Mouse (Mus musculus) hindbrain, embryonic 16.5 days (tissue): Measurements from ENCODE around the gene Prr3. TPM values are rescaled to one million over a fixed set of nuclear protein-coding genes. Genes with fewer than 3 reads are reported as not detected.
A peak's percentile ranks its signal among the peaks of the same experiment; 100 is the strongest.
"Not testable (repeated sequence)": the region's sequence is repeated elsewhere in the genome, so short reads cannot be mapped to it uniquely, and the experiment has no call there.

Source experiments
- ATAC-seq: fragments of 200-750 bp; cut with Nextera tagmentation; 2 replicates; pipeline ENCODE4 v1.8.0; 2017; ENCODE audit warnings: moderate TSS enrichment, moderate library complexity
- H3K27ac ChIP-seq: fragments of 300-500 bp; sonication (generic); 2 replicates; pipeline ENCODE4 v1.5.1; 2014; ENCODE audit warnings: low read depth, mild to moderate bottlenecking, control low read depth, low read length, moderate library complexity
- H3K27me3 ChIP-seq: fragments of 300-500 bp; sonication (generic); replicated peaks from 2 replicates; pipeline ENCODE4 v1.6.1; 2014; ENCODE audit warnings: low read length; ENCODE audit not compliant: control insufficient read depth, insufficient read depth
- H3K36me3 ChIP-seq: fragments of 300-500 bp; sonication (generic); 2 replicates; pipeline ENCODE4 v1.6.1; 2014; ENCODE audit warnings: mild to moderate bottlenecking, low read length, moderate library complexity, mixed read lengths; ENCODE audit not compliant: control insufficient read depth, insufficient read depth
- H3K4me1 ChIP-seq: fragments of 300-500 bp; sonication (generic); 2 replicates; pipeline ENCODE4 v1.6.1; 2014; ENCODE audit warnings: low read depth, low read length; ENCODE audit not compliant: control insufficient read depth, insufficient read depth
- H3K4me2 ChIP-seq: fragments of 300-500 bp; sonication (generic); 2 replicates; pipeline ENCODE4 v1.6.1; 2014; ENCODE audit warnings: mild to moderate bottlenecking, low read length, control low read depth, moderate library complexity
- H3K4me3 ChIP-seq: fragments of 300-500 bp; sonication (generic); 2 replicates; pipeline ENCODE4 v1.5.1; 2014; ENCODE audit warnings: mild to moderate bottlenecking, low read length, control low read depth, moderate library complexity
- H3K9ac ChIP-seq: fragments of 300-500 bp; sonication (generic); 2 replicates; pipeline ENCODE4 v1.6.1; 2014; ENCODE audit warnings: low read depth, mild to moderate bottlenecking, control low read depth, low read length, moderate library complexity
- H3K9me3 ChIP-seq: fragments of 300-500 bp; sonication (generic); 2 replicates; pipeline ENCODE4 v1.6.1; 2014; ENCODE audit warnings: mild to moderate bottlenecking, low read length, moderate library complexity; ENCODE audit not compliant: control insufficient read depth
- WGBS: fragments of 180-500 bp; shearing (Covaris S2); extraction: QIAGEN DNeasy Blood & Tissue Kit; methylation state at CpG from one replicate; pipeline ENCODE4 v1.1.7; 2014; 5-methylcytosine and 5-hydroxymethylcytosine counted together
- polyA plus RNA-seq: library from polyadenylated mRNA; unstranded; fragments of >200 nt; fragmentation: Nextera tagmentation; extraction: Ambion mirVana; gene quantifications from 2 replicates; pipeline ENCODE4 v1.2.1, GENCODE M21; 2015

Gene Prr3
- polyA plus RNA-seq, 1 experiment from 2014 or later: 93.7 TPM

- no peaks in the 10 kb centered on the region for H3K9me3 ChIP-seq
- no peaks in the 10 kb centered on the region for H3K27me3 ChIP-seq
- WGBS: 83% methylated on average over 1 of the region's 1 CpGs
- H3K9ac ChIP-seq: no peak overlapping the region
- ATAC-seq: no peak
- H3K36me3 ChIP-seq: no peaks in the 10 kb centered on the region
- H3K4me2 ChIP-seq: no peak overlapping the region
- no peaks in the 10 kb centered on the region for H3K4me1 ChIP-seq
- H3K27ac ChIP-seq: no peak overlapping the region
- H3K4me3 ChIP-seq: no peak overlapping the region
Measured at GRCm38 (mm10) chr17:36021309-36021708, 41.3 kb upstream of the Prr3 start.

DNA sequence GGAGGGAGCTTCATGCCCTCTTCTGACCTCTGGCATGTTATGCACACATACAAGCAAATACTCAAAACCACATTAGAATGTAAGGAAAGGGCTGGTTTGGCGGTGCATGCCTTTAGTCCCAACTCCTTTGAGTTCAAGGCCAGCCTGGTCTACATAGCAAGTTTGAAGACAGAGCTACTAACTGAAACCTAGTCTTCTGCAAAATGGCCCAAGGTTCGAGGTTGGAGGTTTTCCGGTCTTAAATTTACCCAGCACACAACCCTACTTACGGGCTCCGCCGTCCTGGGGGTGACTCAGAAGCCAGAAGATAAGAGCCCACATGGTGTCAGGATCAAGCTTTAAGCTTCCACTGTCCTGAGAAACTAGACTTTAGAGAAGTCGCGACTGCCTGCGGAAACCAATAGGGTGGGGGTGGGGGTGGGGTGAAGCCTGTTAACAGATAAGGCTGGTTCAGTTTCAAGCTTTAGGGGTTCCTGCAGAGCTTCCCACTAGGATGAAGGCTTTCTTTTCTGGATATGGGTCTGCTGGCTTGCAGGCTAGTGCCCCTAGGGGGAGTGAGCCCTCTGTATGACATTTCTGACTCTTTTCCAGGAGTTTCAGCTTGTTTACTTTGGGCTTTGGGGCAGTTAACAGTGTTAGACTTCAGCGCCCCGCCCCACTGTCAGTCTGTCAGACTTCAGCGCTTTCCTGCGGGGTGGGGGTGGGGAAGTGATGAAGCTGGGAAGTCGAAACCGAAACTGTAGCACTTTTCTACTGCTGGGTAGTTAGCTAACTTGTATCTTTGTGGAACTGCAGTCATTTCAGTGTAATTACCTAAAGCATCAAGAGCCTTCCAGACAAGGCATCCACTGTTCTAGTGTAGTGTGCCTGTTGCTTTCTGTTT, 40.4 kb upstream of the Prr3 start, which contains the start of gene H2-T24:
Gene H2-T24 (minus strand): TSS at position 370 of the 883 bp plus-strand sequence.
- 49% methylated on average over 15 of the region's 15 CpGs for WGBS

DNA sequence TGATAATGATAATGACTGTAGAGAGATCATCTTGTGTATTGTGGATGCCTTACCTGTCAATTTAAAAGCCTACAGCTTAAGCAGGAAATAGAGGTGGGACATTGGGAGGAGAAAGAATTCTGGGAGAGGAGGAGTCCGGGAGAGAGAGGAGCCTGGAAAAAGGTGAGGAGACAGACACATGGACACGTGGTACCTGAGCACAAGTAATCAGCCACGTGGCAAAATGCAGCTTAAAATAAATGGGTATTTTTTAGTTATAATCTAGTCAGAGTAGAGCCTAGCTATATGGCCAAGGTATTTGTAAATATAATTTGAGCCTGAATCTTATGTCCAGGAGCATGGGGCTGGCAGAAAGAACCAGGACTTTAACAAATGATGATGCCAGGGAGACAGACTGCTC, 39.5 kb upstream of the Prr3 start:
- Histone ChIP-seq H3K27me3 (no peaks in the 10 kb centered on the region), H3K9me3 (no peaks in the 10 kb centered on the region), H3K4me2 (no peak overlapping the region), H3K9ac (no peak overlapping the region), H3K27ac (no peak overlapping the region), H3K4me3 (no peak overlapping the region), H3K4me1 (no peaks in the 10 kb centered on the region), H3K36me3 (peaks cover 2% of the 10 kb centered on the region)
- ATAC-seq: no peak
- 67% methylated on average over 3 of the region's 3 CpGs for WGBS

More for the DNA sequence above, 40.4 kb upstream of the Prr3 start, which contains the start of gene H2-T24:
- no peak for ATAC-seq
- no peaks in the 10 kb centered on the region for H3K36me3 ChIP-seq
- no peaks in the 10 kb centered on the region for H3K4me1 ChIP-seq
- no peaks in the 10 kb centered on the region for H3K9me3 ChIP-seq
- no peak within 1 kb of the TSS for H3K4me2 ChIP-seq
- H3K27me3 ChIP-seq: no peaks in the 10 kb centered on the region
- no peak within 1 kb of the TSS for H3K4me3 ChIP-seq
- H3K9ac ChIP-seq: no peak within 1 kb of the TSS
- H3K27ac ChIP-seq: no peak within 1 kb of the TSS

GRCm38 (mm10) chr17:36018979-36019378, 38.9 kb upstream of the Prr3 start:
- no peak overlapping the region for H3K9ac ChIP-seq
- no peaks in the 10 kb centered on the region for H3K9me3 ChIP-seq
- H3K27ac ChIP-seq: no peak overlapping the region
- H3K36me3 ChIP-seq: peaks cover 7% of the 10 kb centered on the region
- no peak for ATAC-seq
- 72% methylated on average over 2 of the region's 2 CpGs for WGBS
- no peak overlapping the region for H3K4me2 ChIP-seq
- no peaks in the 10 kb centered on the region for H3K4me1 ChIP-seq
- H3K4me3 ChIP-seq: no peak overlapping the region
- H3K27me3 ChIP-seq: no peaks in the 10 kb centered on the region

DNA sequence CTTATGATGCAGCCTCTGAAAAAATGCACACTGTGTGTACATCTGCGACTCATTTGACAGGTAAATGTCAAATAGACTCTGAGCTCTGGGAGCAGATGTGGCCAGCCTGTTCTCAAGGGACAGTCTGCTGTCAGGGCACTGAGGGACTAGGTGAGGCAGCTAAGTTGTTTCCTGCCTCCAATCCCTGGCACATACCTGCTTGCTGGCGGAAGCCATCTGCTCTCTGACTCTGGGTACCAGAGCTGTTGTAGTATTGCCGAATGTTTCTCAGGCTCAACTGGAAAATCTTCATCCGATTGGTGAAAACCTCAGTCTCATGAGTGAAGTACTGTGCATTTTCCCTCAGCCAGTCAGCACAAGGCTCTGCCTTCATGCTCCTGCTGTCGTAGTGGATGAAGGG, 37.0 kb upstream of the Prr3 start:
- Histone ChIP-seq H3K4me2 (no peak overlapping the region), H3K36me3 (peaks cover 7% of the 10 kb centered on the region), H3K4me1 (no peaks in the 10 kb centered on the region), H3K27me3 (no peaks in the 10 kb centered on the region), H3K9ac (no peak overlapping the region), H3K27ac (no peak overlapping the region), H3K4me3 (no peak overlapping the region), H3K9me3 (no peaks in the 10 kb centered on the region)
- 90% methylated on average over 5 of the region's 5 CpGs for WGBS
- no peak for ATAC-seq

DNA sequence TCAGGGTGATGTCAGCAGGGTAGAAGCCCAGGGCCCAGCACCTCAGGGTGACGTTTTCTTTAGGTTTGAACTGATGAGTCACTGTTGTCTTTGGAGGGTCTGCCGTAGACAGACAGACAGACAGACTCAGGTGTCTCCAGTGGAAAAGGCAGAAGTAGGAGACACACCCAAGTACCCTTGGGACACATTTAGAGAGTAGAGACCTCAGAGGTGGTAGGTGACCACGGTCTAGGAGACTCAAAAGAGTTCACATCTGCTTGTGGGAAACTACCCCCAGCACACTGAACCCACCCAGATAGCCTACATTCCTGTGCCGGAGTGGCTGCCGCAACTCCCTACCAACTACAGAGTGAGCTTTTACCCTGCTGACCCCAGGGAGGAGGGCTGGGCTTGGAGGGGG, 34.9 kb upstream of the Prr3 start:
- 95% methylated on average over 5 of the region's 5 CpGs for WGBS

DNA sequence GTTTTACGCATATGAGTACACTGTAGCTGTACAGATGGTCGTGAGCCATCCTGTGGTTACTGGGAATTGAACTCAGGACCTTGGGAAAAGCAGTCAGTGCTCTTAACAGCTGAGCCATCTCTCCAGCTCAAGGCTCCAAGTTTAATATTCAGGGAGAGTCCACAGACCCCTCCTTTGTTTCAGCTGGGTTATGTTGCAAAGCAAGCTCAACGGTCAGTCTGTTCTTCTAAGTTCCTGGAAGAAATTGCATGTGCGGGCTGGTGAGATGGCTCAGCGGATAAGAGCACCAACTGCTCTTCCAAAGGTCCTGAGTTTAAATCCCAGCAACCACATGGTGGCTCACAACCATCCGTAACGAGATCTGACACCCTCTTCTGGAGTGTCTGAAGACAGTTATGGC, 24.4 kb upstream of the Prr3 start:
- WGBS: 93% methylated on average over 7 of the region's 7 CpGs
- not testable (repeated sequence) for H3K4me2 ChIP-seq, H3K9ac ChIP-seq, H3K27ac ChIP-seq, H3K4me1 ChIP-seq, H3K9me3 ChIP-seq, H3K27me3 ChIP-seq, ATAC-seq, H3K36me3 ChIP-seq, H3K4me3 ChIP-seq

More for the DNA sequence above, 34.9 kb upstream of the Prr3 start:
- ATAC-seq: 0 out of 2 replicates have a peak, but pooled peaks have one; percentile 4
- Histone ChIP-seq H3K9ac (no peak overlapping the region), H3K36me3 (peaks cover 7% of the 10 kb centered on the region), H3K4me3 (no peak overlapping the region), H3K4me2 (no peak overlapping the region), H3K4me1 (no peaks in the 10 kb centered on the region), H3K27ac (no peak overlapping the region), H3K9me3 (no peaks in the 10 kb centered on the region), H3K27me3 (no peaks in the 10 kb centered on the region)

GRCm38 (mm10) chr17:36003331-36003730, 23.3 kb upstream of the Prr3 start:
- no peaks in the 10 kb centered on the region for H3K27me3 ChIP-seq
- peaks cover 2% of the 10 kb centered on the region; the same call in 1 of the 2 replicates for H3K9me3 ChIP-seq
- no peak for ATAC-seq
- peaks cover 5% of the 10 kb centered on the region; the same call in 1 of the 2 replicates for H3K36me3 ChIP-seq
- no peak overlapping the region for H3K9ac ChIP-seq
- no peaks in the 10 kb centered on the region for H3K4me1 ChIP-seq
- H3K4me3 ChIP-seq: no peak overlapping the region
- WGBS: 95% methylated on average over 7 of the region's 7 CpGs
- H3K4me2 ChIP-seq: no peak overlapping the region
- H3K27ac ChIP-seq: no peak overlapping the region

DNA sequence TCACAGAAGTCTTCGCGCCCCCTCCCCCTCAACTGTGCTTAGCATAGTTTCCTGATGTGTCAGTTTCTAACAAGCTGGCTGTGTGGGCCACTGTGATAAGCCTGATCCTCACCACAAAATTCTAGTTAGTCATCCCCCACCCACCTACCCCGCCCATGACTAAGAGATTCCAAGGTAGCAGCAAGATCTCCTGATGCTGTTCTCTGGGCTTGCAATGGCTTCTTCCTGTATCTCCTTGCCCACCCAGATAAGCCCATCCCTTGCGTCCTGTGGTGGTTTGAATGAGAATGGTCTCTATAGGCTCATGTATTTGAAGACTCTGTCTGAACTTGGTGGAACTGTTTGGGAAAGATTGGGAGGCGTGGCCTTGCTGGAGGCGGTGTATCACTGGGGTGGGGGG, 21.9 kb upstream of the Prr3 start:
- H3K27ac ChIP-seq: no peak overlapping the region
- peaks cover 5% of the 10 kb centered on the region; the same call in 1 of the 2 replicates for H3K36me3 ChIP-seq
- H3K4me2 ChIP-seq: no peak overlapping the region
- H3K9ac ChIP-seq: no peak overlapping the region
- WGBS: 94% methylated on average over 6 of the region's 6 CpGs
- no peak overlapping the region for H3K4me3 ChIP-seq
- peaks cover 2% of the 10 kb centered on the region for H3K4me1 ChIP-seq
- ATAC-seq: no peak
- peaks cover 2% of the 10 kb centered on the region; the same call in 1 of the 2 replicates for H3K9me3 ChIP-seq
- no peaks in the 10 kb centered on the region for H3K27me3 ChIP-seq
